9 mouse cellular contexts compared by ENCODE assay signal in the genomic region with DNA sequence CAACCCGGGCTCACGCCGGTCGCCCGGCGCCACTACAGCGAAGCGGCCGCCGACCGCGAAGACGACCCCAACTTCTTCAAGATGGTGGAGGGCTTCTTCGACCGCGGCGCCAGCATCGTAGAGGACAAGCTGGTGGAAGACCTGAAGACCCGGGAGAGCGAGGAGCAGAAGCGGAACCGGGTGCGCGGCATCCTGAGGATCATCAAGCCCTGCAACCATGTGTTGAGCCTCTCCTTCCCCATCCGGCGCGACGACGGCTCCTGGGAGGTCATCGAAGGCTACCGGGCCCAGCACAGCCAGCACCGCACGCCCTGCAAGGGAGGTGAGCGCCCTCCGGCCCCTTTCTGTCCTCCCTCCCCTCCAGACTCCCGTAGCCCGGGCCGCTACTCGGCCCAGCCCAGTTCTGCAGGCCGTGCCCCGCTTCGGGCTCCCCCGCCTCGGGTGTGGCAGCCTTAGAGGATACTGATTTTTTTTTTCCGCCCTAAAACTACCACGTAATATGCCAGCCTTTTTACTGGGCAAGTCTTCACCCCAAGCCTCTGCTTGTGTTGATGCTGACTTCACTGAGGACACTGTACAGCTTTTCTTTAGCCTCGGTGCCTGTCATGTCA. TPM values are rescaled to one million over a fixed set of nuclear protein-coding genes. Genes with fewer than 3 reads are reported as not detected.
A peak's percentile ranks its signal among the peaks of the same experiment; 100 is the strongest.
DNase-seq lines count a peak whose midpoint lies in the region; ATAC-seq and TF ChIP-seq lines count a peak whose summit lies in the region.
"Had no signal": no experiment of that assay in that cellular context is flagged by ENCODE, and none has a peak within 500 bp of the region (broad histone marks: within the 10 kb centered on the region; RNA-seq: fewer than 3 reads in every experiment).

No protein-coding gene starts in this region.

- in situ Hi-C loops in CH12.LX (cut with MboI; ENCODE audit: low pct_ligation_motif_present, low pct_unique_long_range_greater_than_20kb, low sequenced_read_pairs) = no loop called here

- peak overlapping the region; percentile 69 to 99 (median 74) for H3K4me3 ChIP-seq in CH12.LX (replicated peaks in 1 of 3; ENCODE audit: low read depth in 2 of 3, low read length in 2 of 3, poor library complexity in 1 of 3)
- H3K4me3 ChIP-seq in forebrain, embryonic 11.5 days (ENCODE audit: low read depth, low read length) = peak overlapping the region; percentile 85
- peak overlapping the region; percentile 85 for H3K4me3 ChIP-seq in heart, embryonic 16.5 days (ENCODE audit: low read length)
- H3K4me3 ChIP-seq in lung, embryonic 16.5 days (ENCODE audit: low read length) = peak overlapping the region; percentile 93
- peak overlapping the region; percentile 62 for H3K4me3 ChIP-seq in thymus, adult 2 months (ENCODE audit: control insufficient read depth, insufficient read depth, low read length)

- peak overlapping the region; percentile 94 for H3K9ac ChIP-seq in CH12.LX (ENCODE audit: insufficient read depth, low read depth)
- peak overlapping the region; percentile 95 for H3K9ac ChIP-seq in forebrain, embryonic 11.5 days (ENCODE audit: low read length)
- peak overlapping the region; percentile 95 for H3K9ac ChIP-seq in heart, embryonic 16.5 days (ENCODE audit: low read length)
- H3K9ac ChIP-seq in lung, embryonic 16.5 days (ENCODE audit: low read length) = peak overlapping the region; percentile 96

- no peak for TF ChIP-seq RAD21 in CH12.LX (IDR thresholded peaks at IDR 0.05; ENCODE audit: low read depth, low read length)

- no peaks in the 10 kb centered on the region for H3K9me3 ChIP-seq in CH12.LX (replicated peaks; ENCODE audit: low read length)
- no peaks in the 10 kb centered on the region for H3K9me3 ChIP-seq in forebrain, embryonic 11.5 days (ENCODE audit: control insufficient read depth, low read length)
- no peaks in the 10 kb centered on the region for H3K9me3 ChIP-seq in heart, embryonic 16.5 days (replicated peaks; ENCODE audit: control insufficient read depth, low read length)
- no peaks in the 10 kb centered on the region for H3K9me3 ChIP-seq in lung, embryonic 16.5 days (ENCODE audit: control insufficient read depth, low read length)

- peak; percentile 39 for DNase-seq in CH12.LX (ENCODE audit: extremely low read depth)
- DNase-seq in brain, adult 2 months (ENCODE audit: low read depth, low spot score) = peak; percentile 50
- DNase-seq in forebrain, embryonic 11.5 days (ENCODE audit: low spot score) = peak; percentile 82
- DNase-seq in kidney, postnatal 14 days = peak; percentile 59
- DNase-seq in thymus, adult 2 months = peak; percentile 59

- H3K79me2 ChIP-seq in CH12.LX (replicated peaks; ENCODE audit: control insufficient read depth, extremely low read depth, insufficient read depth, poor library complexity, severe bottlenecking) = peaks cover 38% of the 10 kb centered on the region

- no peak for TF ChIP-seq EP300 in CH12.LX (IDR thresholded peaks at IDR 0.05; ENCODE audit: low read length)

- peaks cover 4 to 45% of the 10 kb centered on the region in 2 experiments; a peak in 3 of 4 replicates for H3K4me1 ChIP-seq in CH12.LX (ENCODE audit: control insufficient read depth in 1 of 2, insufficient read depth in 2 of 2)
- H3K4me1 ChIP-seq in forebrain, embryonic 11.5 days (replicated peaks; ENCODE audit: control insufficient read depth, insufficient read depth, low read length) = peaks cover 2% of the 10 kb centered on the region; the same call in 1 of the 2 replicates
- peaks cover 15% of the 10 kb centered on the region for H3K4me1 ChIP-seq in heart, embryonic 16.5 days (ENCODE audit: control insufficient read depth, insufficient read depth, low read length)
- peaks cover 21% of the 10 kb centered on the region for H3K4me1 ChIP-seq in lung, embryonic 16.5 days (replicated peaks; ENCODE audit: control insufficient read depth, insufficient read depth, low read length)
- H3K4me1 ChIP-seq in thymus, adult 2 months (replicated peaks; ENCODE audit: control insufficient read depth, insufficient read depth, low read length) = peaks cover 8% of the 10 kb centered on the region

- H3K27ac ChIP-seq in CH12.LX (ENCODE audit: insufficient read depth, low read depth) = peak overlapping the region; percentile 82
- peak overlapping the region; percentile 90 for H3K27ac ChIP-seq in forebrain, embryonic 11.5 days (ENCODE audit: low read depth, low read length)
- peak overlapping the region; percentile 95 for H3K27ac ChIP-seq in heart, embryonic 16.5 days (ENCODE audit: low read length)
- peak overlapping the region; percentile 95 for H3K27ac ChIP-seq in lung, embryonic 16.5 days (ENCODE audit: low read length)
- H3K27ac ChIP-seq in thymus, adult 2 months (ENCODE audit: control insufficient read depth, insufficient read depth, low read length) = no peak overlapping the region

- dilution Hi-C loops in CH12.LX (cut with MboI; ENCODE audit: extremely low pct_ligation_motif_present, extremely low pct_unique_long_range_greater_than_20kb, low sequenced_read_pairs) = no loop called here

- under 1% methylated on average over 45 of the region's 47 CpGs for WGBS in forebrain, embryonic 11.5 days
- WGBS in heart, embryonic 16.5 days = under 1% methylated on average over 46 of the region's 47 CpGs
- 0% methylated on average over 46 of the region's 47 CpGs for WGBS in lung, embryonic 16.5 days
- WGBS in thymus, adult 2 months = under 1% methylated on average over 46 of the region's 47 CpGs

- ATAC-seq in forebrain, embryonic 11.5 days (replicated peaks; ENCODE audit: low FRiP score) = peak; percentile 45
- peak; percentile 11 for ATAC-seq in heart, embryonic 16.5 days (replicated peaks; ENCODE audit: extremely low read depth, insufficient read depth, low FRiP score)
- ATAC-seq in lung, embryonic 16.5 days (ENCODE audit: low read depth) = peak; percentile 23
- ATAC-seq in neutrophil, adult 5-6 weeks (ENCODE audit: extremely low read depth, insufficient number of reproducible peaks, low FRiP score, poor library complexity, severe bottlenecking) = peak; percentile 15; the same call in 1 of the 2 replicates

- no peaks in the 10 kb centered on the region for H3K27me3 ChIP-seq in CH12.LX (replicated peaks)
- no peaks in the 10 kb centered on the region for H3K27me3 ChIP-seq in forebrain, embryonic 11.5 days (ENCODE audit: control insufficient read depth, insufficient read depth, low read length)
- no peaks in the 10 kb centered on the region for H3K27me3 ChIP-seq in heart, embryonic 16.5 days (ENCODE audit: control insufficient read depth, insufficient read depth, low read length)
- H3K27me3 ChIP-seq in lung, embryonic 16.5 days (ENCODE audit: control insufficient read depth, insufficient read depth, low read depth, low read length) = no peaks in the 10 kb centered on the region
- no peaks in the 10 kb centered on the region for H3K27me3 ChIP-seq in thymus, adult 2 months (ENCODE audit: control insufficient read depth, insufficient read depth, low read length)

- peak overlapping the region; percentile 91 for H3K4me2 ChIP-seq in CH12.LX (ENCODE audit: insufficient read depth, low read depth, poor library complexity, severe bottlenecking)
- peak overlapping the region; percentile 90 for H3K4me2 ChIP-seq in forebrain, embryonic 11.5 days (ENCODE audit: low read depth, low read length, severe bottlenecking)
- peak overlapping the region; percentile 91 for H3K4me2 ChIP-seq in heart, embryonic 16.5 days (ENCODE audit: low read depth, low read length)
- peak overlapping the region; percentile 83 for H3K4me2 ChIP-seq in lung, embryonic 16.5 days (ENCODE audit: low read depth, low read length)

- TF ChIP-seq POLR2A in CH12.LX (IDR thresholded peaks at IDR 0.05; ENCODE audit: low read depth, low read length) = no peak
- TF ChIP-seq POLR2A in thymus, adult 2 months (IDR thresholded peaks at IDR 0.05; ENCODE audit: control insufficient read depth, extremely low read depth, insufficient read depth, low read length, poor library complexity) = no peak

- TF ChIP-seq CTCF in CH12.LX (conservative IDR thresholded peaks at IDR 0.05 in 1 of 2, IDR thresholded peaks at IDR 0.05 in 1 of 2; ENCODE audit: low read depth in 2 of 2, low read length in 2 of 2) = no peak
- TF ChIP-seq CTCF in thymus, adult 2 months (IDR thresholded peaks at IDR 0.05; ENCODE audit: borderline replicate concordance, control insufficient read depth, extremely low read depth, insufficient read depth, low read length, poor library complexity) = no peak

- H3K36me3 ChIP-seq in CH12.LX (replicated peaks in 1 of 2; ENCODE audit: control insufficient read depth in 1 of 2, insufficient read depth in 1 of 2, low read length in 1 of 2) = peaks cover 0 to 19% of the 10 kb centered on the region in 2 experiments
- H3K36me3 ChIP-seq in forebrain, embryonic 11.5 days (ENCODE audit: control insufficient read depth, insufficient read depth, low read length) = no peaks in the 10 kb centered on the region
- no peaks in the 10 kb centered on the region for H3K36me3 ChIP-seq in heart, embryonic 16.5 days (ENCODE audit: control insufficient read depth, insufficient read depth)
- no peaks in the 10 kb centered on the region for H3K36me3 ChIP-seq in lung, embryonic 16.5 days (ENCODE audit: control insufficient read depth, insufficient read depth, low read length)
- no peaks in the 10 kb centered on the region for H3K36me3 ChIP-seq in thymus, adult 2 months (ENCODE audit: control insufficient read depth, insufficient read depth, low read length)

RNA-seq across cellular contexts. Expression of gene Glud1, which starts 0.6 kb away (rescaled TPM):
- total RNA-seq in CH12.LX (2012; rRNA removed) = 87.3 and 89.9 TPM in 2 replicates
- 116 and 118 TPM in 2 replicates for total RNA-seq in CH12.LX (2014; rRNA removed)
- polyA plus RNA-seq in CH12.LX (2012; ENCODE audit: insufficient read length, low read depth) = 134 and 143 TPM in 2 replicates
- 89.4 TPM in 2 replicates for polyA plus RNA-seq in forebrain, embryonic 11.5 days (2014; fragmentation: Nextera tagmentation; extraction: Ambion mirVana)
- polyA plus RNA-seq in heart, embryonic 16.5 days (2015; fragmentation: Nextera tagmentation; extraction: Ambion mirVana) = 54.1 and 56.8 TPM in 2 replicates
- 53.7 and 56.7 TPM in 2 replicates for polyA plus RNA-seq in lung, embryonic 16.5 days (2015; fragmentation: Nextera tagmentation; extraction: Ambion mirVana)
- 225 and 241 TPM in 2 replicates for total RNA-seq in neutrophil, adult 5-6 weeks (2017)
- 51.8 and 66.1 TPM in 2 replicates for polyA plus RNA-seq in thymus, adult 2 months (2012; rRNA removed)

RNA-seq across cellular contexts. Expression of gene Shld2, which starts 0.8 kb away (rescaled TPM):
- total RNA-seq in CH12.LX (2012; rRNA removed) = 13.4 and 13.9 TPM in 2 replicates
- total RNA-seq in CH12.LX (2014; rRNA removed) = 21.8 and 24.1 TPM in 2 replicates
- polyA plus RNA-seq in CH12.LX (2012; ENCODE audit: insufficient read length, low read depth) = 11.4 and 12.0 TPM in 2 replicates
- 9.0 and 10.3 TPM in 2 replicates for polyA plus RNA-seq in forebrain, embryonic 11.5 days (2014; fragmentation: Nextera tagmentation; extraction: Ambion mirVana)
- 7.7 and 8.9 TPM in 2 replicates for polyA plus RNA-seq in heart, embryonic 16.5 days (2015; fragmentation: Nextera tagmentation; extraction: Ambion mirVana)
- polyA plus RNA-seq in lung, embryonic 16.5 days (2015; fragmentation: Nextera tagmentation; extraction: Ambion mirVana) = 9.9 and 10.1 TPM in 2 replicates
- 29.7 TPM in 2 replicates for total RNA-seq in neutrophil, adult 5-6 weeks (2017)
- polyA plus RNA-seq in thymus, adult 2 months (2012; rRNA removed) = 2.8 and 4.2 TPM in 2 replicates

RNA-seq across cellular contexts. Expression of gene Fam25c, which starts 44.1 kb away (rescaled TPM):
- not detected in 2 replicates for total RNA-seq in CH12.LX (2012; rRNA removed)
- not detected in 2 replicates for total RNA-seq in CH12.LX (2014; rRNA removed)
- not detected in 2 replicates for polyA plus RNA-seq in CH12.LX (2012; ENCODE audit: insufficient read length, low read depth)
- not detected in 2 replicates for polyA plus RNA-seq in forebrain, embryonic 11.5 days (2014; fragmentation: Nextera tagmentation; extraction: Ambion mirVana)
- polyA plus RNA-seq in heart, embryonic 16.5 days (2015; fragmentation: Nextera tagmentation; extraction: Ambion mirVana) = not detected in 2 replicates
- polyA plus RNA-seq in lung, embryonic 16.5 days (2015; fragmentation: Nextera tagmentation; extraction: Ambion mirVana) = 1.0 TPM in 1 of 2 replicates, not detected in the other
- total RNA-seq in neutrophil, adult 5-6 weeks (2017) = not detected in 2 replicates
- 1.8 and 2.2 TPM in 2 replicates for polyA plus RNA-seq in thymus, adult 2 months (2012; rRNA removed)
- polyA plus RNA-seq: frontal cortex, adult 2 months had no signal
